Mouse (Mus musculus) heart, postnatal 10 days (tissue): Measurements from ENCODE around the gene Igtp. TPM values are rescaled to one million over a fixed set of nuclear protein-coding genes. Genes with fewer than 3 reads are reported as not detected.
"Not testable (repeated sequence)": the region's sequence is repeated elsewhere in the genome, so short reads cannot be mapped to it uniquely, and the experiment has no call there.

Experiments
- DNase-seq, 2 experiments: peaks; one replicate each; pipeline ENCODE4 v3.0.0; 2021
- intact Hi-C: fragments of 180-260 bp; cut with DNase I; formaldehyde crosslinking; loops from one replicate; pipeline ENCODE4 v1.15.1; 2025
- total RNA-seq, 2 experiments: library from RNA; stranded (reverse); gene quantifications; 2 replicates each; pipeline ENCODE4 v1.2.3; 2021

The Igtp gene
- total RNA-seq, result 1 to 10 TPM; 3.1 to 5.1 TPM

- peak; percentile 86 to 89 for DNase-seq
- intact Hi-C loops, result loop anchor here (2.0 kb wide), 1 partner anchor 15 kb away; no protein-coding TSS in a partner anchor
These were observed at the start of gene Igtp, which contains the start of gene Irgm2 for GRCm38 (mm10) chr11:58199229-58200037. Gene Igtp, plus strand, starts transcription at chr11:58199556. Gene Irgm2, plus strand, starts transcription at chr11:58199618.

GRCm38 (mm10) chr11:58155458-58155857 lies 43.9 kb upstream of the Igtp start:
- no peak for DNase-seq
- intact Hi-C loops, result no loop called here

GRCm38 (mm10) chr11:58156871-58157270 lies 42.5 kb upstream of the Igtp start:
- DNase-seq, result no peak
- intact Hi-C loops, result no loop called here

- DNase-seq, result no peak
- intact Hi-C loops, result loop anchor here (5.0 kb wide), 2 partner anchors 158 to 213 kb away; partner anchors contain the start of gene Larp1
These were observed 34.3 kb upstream of the Igtp start for GRCm38 (mm10) chr11:58165072-58165471.

GRCm38 (mm10) chr11:58167822-58168166 lies 31.6 kb upstream of the Igtp start:
- intact Hi-C loops, result loop anchor here (5.0 kb wide), 2 partner anchors 160 to 215 kb away; partner anchors contain the start of gene Larp1
- no peak for DNase-seq

- intact Hi-C loops, result loop anchor here (5.0 kb wide), 2 partner anchors 161 to 216 kb away; partner anchors contain the start of gene Larp1
- peak; percentile 87 to 88 for DNase-seq
These were observed 31.0 kb upstream of the Igtp start, which contains the start of gene Gemin5 for GRCm38 (mm10) chr11:58168167-58168915. Gene Gemin5, minus strand, starts transcription at chr11:58168539.

GRCm38 (mm10) chr11:58169666-58170065 lies 29.7 kb upstream of the Igtp start:
- intact Hi-C loops, result loop anchor here (5.0 kb wide), 2 partner anchors 162 to 217 kb away; partner anchors contain the start of gene Larp1

GRCm38 (mm10) chr11:58171459-58172091 lies 27.8 kb upstream of the Igtp start, which contains the start of gene Mrpl22:
Gene Mrpl22, plus strand, starts transcription at chr11:58171661.
- intact Hi-C loops, result no loop called here

More at GRCm38 (mm10) chr11:58169666-58170065, 29.7 kb upstream of the Igtp start:
- no peak for DNase-seq

GRCm38 (mm10) chr11:58179563-58179962 lies 19.8 kb upstream of the Igtp start:
- intact Hi-C loops, result loop anchor here (1.0 kb wide), 1 partner anchor 46 kb away; no protein-coding TSS in a partner anchor

More at GRCm38 (mm10) chr11:58171459-58172091, 27.8 kb upstream of the Igtp start, which contains the start of gene Mrpl22:
- DNase-seq, result peak; percentile 96 to 99

GRCm38 (mm10) chr11:58179986-58180385 lies 19.4 kb upstream of the Igtp start:
- DNase-seq, result not testable (repeated sequence)
- intact Hi-C loops, result loop anchor here (1.0 to 5.0 kb wide), 2 partner anchors 45 to 457 kb away; no protein-coding TSS in a partner anchor

More at GRCm38 (mm10) chr11:58179563-58179962, 19.8 kb upstream of the Igtp start:
- peak; percentile 82 to 90 for DNase-seq

GRCm38 (mm10) chr11:58180756-58181155 lies 18.6 kb upstream of the Igtp start:
- no peak for DNase-seq
- intact Hi-C loops, result loop anchor here (5.0 kb wide), 1 partner anchor 457 kb away; no protein-coding TSS in a partner anchor

- intact Hi-C loops, result loop anchor here (5.0 kb wide), 1 partner anchor 454 kb away; no protein-coding TSS in a partner anchor
These were observed 15.8 kb upstream of the Igtp start for GRCm38 (mm10) chr11:58183579-58183978.

GRCm38 (mm10) chr11:58189675-58190074 lies 9.7 kb upstream of the Igtp start:
- intact Hi-C loops, result no loop called here
- DNase-seq, result no peak

More at GRCm38 (mm10) chr11:58183579-58183978, 15.8 kb upstream of the Igtp start:
- no peak for DNase-seq

GRCm38 (mm10) chr11:58193326-58193725 lies 6.0 kb upstream of the Igtp start:
- intact Hi-C loops, result no loop called here
- DNase-seq, result peak; percentile 55 to 64

- intact Hi-C loops, result no loop called here
- no peak for DNase-seq
These were observed 5.4 kb upstream of the Igtp start for GRCm38 (mm10) chr11:58193860-58194520.

GRCm38 (mm10) chr11:58198663-58199062 lies 693 bp upstream of the Igtp start:
- intact Hi-C loops, result no loop called here
- DNase-seq, result no peak

GRCm38 (mm10) chr11:58200226-58200625 lies 870 bp downstream of the Igtp start:
- no peak for DNase-seq
- intact Hi-C loops, result loop anchor here (2.0 kb wide), 1 partner anchor 15 kb away; no protein-coding TSS in a partner anchor

- intact Hi-C loops, result loop anchor here (2.0 kb wide), 1 partner anchor 14 kb away; no protein-coding TSS in a partner anchor
These were observed 1.7 kb downstream of the Igtp start for GRCm38 (mm10) chr11:58201052-58201451.

GRCm38 (mm10) chr11:58210321-58210886 lies 11.0 kb downstream of the Igtp start:
- DNase-seq, result no peak
- intact Hi-C loops, result no loop called here

More at GRCm38 (mm10) chr11:58201052-58201451, 1.7 kb downstream of the Igtp start:
- no peak for DNase-seq
